Mouse (Mus musculus) lung, postnatal 0 days (tissue): ENCODE measurements around the gene Ankub1. TPM values are rescaled to one million over a fixed set of nuclear protein-coding genes. Genes with fewer than 3 reads are reported as not detected.

Experiments used
- ATAC-seq: fragments of 200-750 bp; cut with Nextera tagmentation; 2 replicates; pipeline ENCODE4 v1.8.0; 2017; ENCODE audit warnings: moderate library complexity
- DNase-seq: peaks from one replicate; pipeline ENCODE4 v3.0.0-alpha.2; 2016; ENCODE audit warnings: low spot score
- H3K27ac ChIP-seq: fragments of 300-500 bp; sonication (generic); 2 replicates; pipeline ENCODE4 v1.5.1; 2014; ENCODE audit warnings: antibody characterized with exemption, mild to moderate bottlenecking, low read length, mixed read lengths
- H3K27me3 ChIP-seq: fragments of 300-500 bp; sonication (generic); replicated peaks from 2 replicates; pipeline ENCODE4 v1.6.1; 2014; ENCODE audit warnings: low read length, mixed read lengths; ENCODE audit not compliant: insufficient read depth
- H3K36me3 ChIP-seq: fragments of 300-500 bp; sonication (generic); 2 replicates; pipeline ENCODE4 v1.6.1; 2014; ENCODE audit warnings: low read length, mixed read lengths; ENCODE audit not compliant: insufficient read depth
- H3K4me1 ChIP-seq: fragments of 300-500 bp; sonication (generic); 2 replicates; pipeline ENCODE4 v1.6.1; 2014; ENCODE audit warnings: antibody characterized with exemption, low read depth, low read length, mixed read lengths; ENCODE audit not compliant: insufficient read depth
- H3K4me2 ChIP-seq: fragments of 300-500 bp; sonication (generic); replicated peaks from 2 replicates; pipeline ENCODE4 v1.6.1; 2014; ENCODE audit warnings: low read depth, mild to moderate bottlenecking, low read length, moderate library complexity, mixed read lengths
- H3K4me3 ChIP-seq: fragments of 300-500 bp; sonication (generic); 2 replicates; pipeline ENCODE4 v1.5.1; 2014; ENCODE audit warnings: low read depth, low read length
- H3K9ac ChIP-seq: fragments of 300-500 bp; sonication (generic); replicated peaks from 2 replicates; pipeline ENCODE4 v1.6.1; 2014; ENCODE audit warnings: low read depth, mild to moderate bottlenecking
- H3K9me3 ChIP-seq: fragments of 300-500 bp; sonication (generic); 2 replicates; pipeline ENCODE4 v1.6.1; 2016; ENCODE audit warnings: low read length, mixed read lengths
- CTCF ChIP-seq: IDR thresholded peaks from 2 replicates; pipeline ENCODE4 v1.5.1; 2016; ENCODE audit warnings: antibody characterized with exemption, mild to moderate bottlenecking
- EP300 ChIP-seq: IDR thresholded peaks from 2 replicates; pipeline ENCODE4 v1.6.1; 2016; ENCODE audit warnings: antibody characterized with exemption, mild to moderate bottlenecking, control low read depth
- WGBS: fragments of 180-500 bp; shearing (Covaris S2); extraction: QIAGEN DNeasy Blood & Tissue Kit; methylation state at CpG from one replicate; pipeline ENCODE4 v1.1.7; 2014; 5-methylcytosine and 5-hydroxymethylcytosine counted together
- polyA plus RNA-seq: library from polyadenylated mRNA; unstranded; fragments of >200 nt; fragmentation: Nextera tagmentation; extraction: Ambion mirVana; gene quantifications from 2 replicates; pipeline ENCODE4 v1.2.1, GENCODE M21; 2015

Gene Ankub1
- polyA plus RNA-seq, 1 experiment from 2014 or later, result 0.25 TPM

GRCm38 (mm10) chr3:57696779-57697178 lies 4.2 kb upstream of the Ankub1 start:
- Histone ChIP-seq H3K27me3 (no peaks in the 10 kb centered on the region), H3K9me3 (no peaks in the 10 kb centered on the region), H3K36me3 (no peaks in the 10 kb centered on the region), H3K4me1 (no peaks in the 10 kb centered on the region), H3K4me2 (no peak overlapping the region), H3K4me3 (no peak overlapping the region), H3K9ac (no peak overlapping the region), H3K27ac (no peak overlapping the region)
- TF ChIP-seq CTCF (no peak), EP300 (no peak)
- WGBS, result 86% methylated on average over 9 of the region's 9 CpGs
- ATAC-seq (no peak), DNase-seq (no peak)

GRCm38 (mm10) chr3:57696249-57696648 lies 3.6 kb upstream of the Ankub1 start:
- no peaks in the 10 kb centered on the region for H3K9me3 ChIP-seq
- DNase-seq, result no peak
- TF ChIP-seq CTCF (no peak), EP300 (no peak)
- no peak overlapping the region for H3K9ac ChIP-seq
- no peak overlapping the region for H3K4me3 ChIP-seq
- no peak for ATAC-seq
- no peak overlapping the region for H3K4me2 ChIP-seq
- H3K36me3 ChIP-seq, result no peaks in the 10 kb centered on the region
- no peaks in the 10 kb centered on the region for H3K4me1 ChIP-seq
- 80% methylated on average over 4 of the region's 4 CpGs for WGBS
- H3K27me3 ChIP-seq, result no peaks in the 10 kb centered on the region
- H3K27ac ChIP-seq, result no peak overlapping the region

- no peaks in the 10 kb centered on the region for H3K27me3 ChIP-seq
- H3K27ac ChIP-seq, result no peak overlapping the region
- 69% methylated on average over 4 of the region's 4 CpGs for WGBS
- DNase-seq, result no peak
- no peak for ATAC-seq
- no peaks in the 10 kb centered on the region for H3K4me1 ChIP-seq
- H3K4me2 ChIP-seq, result no peak overlapping the region
- H3K9me3 ChIP-seq, result no peaks in the 10 kb centered on the region
- TF ChIP-seq EP300 (no peak), CTCF (no peak)
- no peak overlapping the region for H3K9ac ChIP-seq
- H3K36me3 ChIP-seq, result no peaks in the 10 kb centered on the region
- H3K4me3 ChIP-seq, result no peak overlapping the region
Observed at GRCm38 (mm10) chr3:57691772-57692171, 827 bp downstream of the Ankub1 start.

- Histone ChIP-seq H3K4me2 (no peak overlapping the region), H3K4me1 (no peaks in the 10 kb centered on the region), H3K9me3 (no peaks in the 10 kb centered on the region), H3K27me3 (no peaks in the 10 kb centered on the region), H3K27ac (no peak overlapping the region), H3K4me3 (no peak overlapping the region), H3K36me3 (no peaks in the 10 kb centered on the region), H3K9ac (no peak overlapping the region)
- TF ChIP-seq CTCF (no peak), EP300 (no peak)
- DNase-seq, result no peak
- no peak for ATAC-seq
Observed at GRCm38 (mm10) chr3:57677786-57678185, 14.8 kb downstream of the Ankub1 start.

GRCm38 (mm10) chr3:57674075-57674474 lies 18.5 kb downstream of the Ankub1 start:
- TF ChIP-seq CTCF (no peak), EP300 (no peak)
- peak; percentile 70 for ATAC-seq
- H3K27ac ChIP-seq, result peak overlapping the region; percentile 73
- no peaks in the 10 kb centered on the region for H3K9me3 ChIP-seq
- H3K4me1 ChIP-seq, result no peaks in the 10 kb centered on the region
- 59% methylated on average over 2 of the region's 2 CpGs for WGBS
- H3K27me3 ChIP-seq, result no peaks in the 10 kb centered on the region
- peak; percentile 70 for DNase-seq
- H3K36me3 ChIP-seq, result no peaks in the 10 kb centered on the region
- no peak overlapping the region for H3K4me3 ChIP-seq
- H3K4me2 ChIP-seq, result no peak overlapping the region; the same call in 1 of the 2 replicates
- no peak overlapping the region for H3K9ac ChIP-seq

- Histone ChIP-seq H3K27ac (peak overlapping the region; percentile 73), H3K9ac (no peak overlapping the region), H3K4me3 (no peak overlapping the region), H3K36me3 (no peaks in the 10 kb centered on the region), H3K27me3 (no peaks in the 10 kb centered on the region), H3K4me2 (no peak overlapping the region; the same call in 1 of the 2 replicates), H3K9me3 (no peaks in the 10 kb centered on the region), H3K4me1 (no peaks in the 10 kb centered on the region)
- TF ChIP-seq CTCF (no peak), EP300 (no peak)
- ATAC-seq (peak; percentile 95), DNase-seq (peak; percentile 89)
- WGBS, result 35% methylated on average over 4 of the region's 4 CpGs
Observed at GRCm38 (mm10) chr3:57673586-57673985, 19.0 kb downstream of the Ankub1 start.
